Mouse (Mus musculus) layer of hippocampus, postnatal 10 days (tissue): ENCODE data around the gene Msi2. TPM values are rescaled to one million over a fixed set of nuclear protein-coding genes. Genes with fewer than 3 reads are reported as not detected.
A peak's percentile ranks its signal among the peaks of the same experiment; 100 is the strongest.

Source experiments
- DNase-seq, 2 experiments: peaks; one replicate each; pipeline ENCODE4 v3.0.0; 2021; ENCODE audit warnings: low spot score in 2 of 2
- long read RNA-seq: library from polyadenylated mRNA; stranded (forward); transcript quantifications from one replicate; pipeline ENCODE4 v2.0.0, GENCODE M21; 2023
- total RNA-seq, 2 experiments: library from RNA; stranded (reverse); gene quantifications; 2 replicates each; pipeline ENCODE4 v1.2.3; 2021

Msi2 gene
- total RNA-seq = 10 to 100 TPM; 97.4 to 97.6 TPM
- long read RNA-seq, partial matches to known transcripts = 1 of 12 reads
- long read RNA-seq, other reads (novel, unspliced or antisense) = 11 of 12 reads

- peak; percentile 88 to 92 for DNase-seq
These were observed at the start of gene Msi2 for GRCm38 (mm10) chr11:88718050-88718765. Gene Msi2, minus strand, starts transcription at chr11:88718513.

- no peak for DNase-seq
These were observed 47.3 kb upstream of the Msi2 start for GRCm38 (mm10) chr11:88765635-88766034.

GRCm38 (mm10) chr11:88763371-88763770 is 45.1 kb upstream of the Msi2 start:
- DNase-seq = no peak

GRCm38 (mm10) chr11:88759501-88759900 is 41.2 kb upstream of the Msi2 start:
- peak in 1 of 2 experiments; percentile 23 for DNase-seq

GRCm38 (mm10) chr11:88758402-88758801 is 40.1 kb upstream of the Msi2 start:
- no peak for DNase-seq

GRCm38 (mm10) chr11:88745306-88745705 is 27.0 kb upstream of the Msi2 start:
- no peak for DNase-seq

GRCm38 (mm10) chr11:88739574-88740295 is 21.4 kb upstream of the Msi2 start:
- DNase-seq = no peak

- no peak for DNase-seq
These were observed 11.1 kb upstream of the Msi2 start for GRCm38 (mm10) chr11:88729363-88729762.

- peak; percentile 88 to 90 for DNase-seq
These were observed 10.2 kb upstream of the Msi2 start for GRCm38 (mm10) chr11:88728508-88728890.

GRCm38 (mm10) chr11:88727768-88728507 is 9.6 kb upstream of the Msi2 start:
- no peak for DNase-seq

GRCm38 (mm10) chr11:88721144-88721636 is 2.9 kb upstream of the Msi2 start:
- DNase-seq = no peak

- DNase-seq = no peak
These were observed 2.2 kb upstream of the Msi2 start for GRCm38 (mm10) chr11:88720261-88721143.

- DNase-seq = no peak
These were observed 1.3 kb upstream of the Msi2 start for GRCm38 (mm10) chr11:88719601-88720000.

GRCm38 (mm10) chr11:88718766-88719595 is 668 bp upstream of the Msi2 start:
- no peak for DNase-seq

GRCm38 (mm10) chr11:88717644-88718049 is 666 bp downstream of the Msi2 start:
- DNase-seq = no peak

- no peak for DNase-seq
These were observed 1.2 kb downstream of the Msi2 start for GRCm38 (mm10) chr11:88717016-88717643.

GRCm38 (mm10) chr11:88716061-88716994 is 2.0 kb downstream of the Msi2 start:
- DNase-seq = peak; percentile 47 to 63

- no peak for DNase-seq
These were observed 3.0 kb downstream of the Msi2 start for GRCm38 (mm10) chr11:88715299-88715698.
